Mouse (Mus musculus): ENCODE results near the gene N4bp2.

GRCm38 (mm10) chr5:65762686-65763085 is 635 bp upstream of the N4bp2 start:
- no peak for TF ChIP-seq POLR2A (IDR thresholded peaks at IDR 0.05; ENCODE audit: borderline replicate concordance, control insufficient read depth, low read depth, low read length)
- TF ChIP-seq CTCF (IDR thresholded peaks at IDR 0.05; ENCODE audit: control insufficient read depth, insufficient read depth, low read length): no peak

All from bone marrow, adult 2 months (tissue).